Mouse (Mus musculus): Measurements from ENCODE around the gene Gm9903.
A peak's percentile ranks its signal among the peaks of the same experiment; 100 is the strongest.

- TF ChIP-seq POLR2A (IDR thresholded peaks at IDR 0.05; ENCODE audit: borderline replicate concordance, extremely low read depth, low read depth, low read length) (no peak), CTCF (IDR thresholded peaks at IDR 0.05; ENCODE audit: insufficient read depth, low read length) (peak; percentile 96)
Measured at GRCm38 (mm10) chr5:33589221-33589888, 40.4 kb upstream of the Gm9903 start.
